In genomic region chr4:32351236-32351635, GRCm38 (mm10) we compare ENCODE assay signal across 9 mouse cellular contexts.
DNase-seq lines count a peak whose midpoint lies in the region; ATAC-seq lines count a peak whose summit lies in the region.
"Had no signal": no experiment of that assay in that cellular context is flagged by ENCODE, and none has a peak within 500 bp of the region (broad histone marks: within the 10 kb centered on the region; RNA-seq: fewer than 3 reads in every experiment).

No protein-coding gene starts in this region.

- no peak overlapping the region; the same call in 1 of the 2 replicates for H3K27ac ChIP-seq in kidney, embryonic 15.5 days
- H3K27ac ChIP-seq in heart, embryonic 15.5 days = peak overlapping the region; percentile 46
- peak overlapping the region; percentile 47; the same call in 1 of the 2 replicates for H3K27ac ChIP-seq in midbrain, embryonic 12.5 days (replicated peaks)
- H3K27ac ChIP-seq: liver, embryonic 14.5 days had no signal

- no peak; the same call in 1 of the 2 replicates for ATAC-seq in kidney, embryonic 15.5 days (replicated peaks; ENCODE audit: low FRiP score)
- peak; percentile 69 for ATAC-seq in activated CD4-positive, CD25-positive, alpha-beta regulatory T cell, adult 4 months
- peak; percentile 49 for ATAC-seq in heart, embryonic 15.5 days (replicated peaks; ENCODE audit: insufficient number of reproducible peaks, insufficient read depth, low FRiP score, low read depth)
- peak; percentile 81 for ATAC-seq in midbrain, embryonic 12.5 days (ENCODE audit: low FRiP score, low read depth)

- H3K4me2 ChIP-seq in kidney, embryonic 15.5 days = 0 out of 2 replicates have a peak overlapping the region, but pooled peaks have one; percentile 10
- peak overlapping the region; percentile 19; the same call in 1 of the 2 replicates for H3K4me2 ChIP-seq in heart, embryonic 15.5 days
- peak overlapping the region; percentile 33 for H3K4me2 ChIP-seq in midbrain, embryonic 12.5 days (replicated peaks)

- H3K9me3 ChIP-seq in kidney, embryonic 15.5 days (replicated peaks) = no peaks in the 10 kb centered on the region
- H3K9me3 ChIP-seq in heart, embryonic 15.5 days (replicated peaks) = no peaks in the 10 kb centered on the region
- H3K9me3 ChIP-seq in midbrain, embryonic 12.5 days = no peaks in the 10 kb centered on the region

- H3K36me3 ChIP-seq in kidney, embryonic 15.5 days = no peaks in the 10 kb centered on the region
- H3K36me3 ChIP-seq in heart, embryonic 15.5 days = no peaks in the 10 kb centered on the region
- H3K36me3 ChIP-seq in midbrain, embryonic 12.5 days = no peaks in the 10 kb centered on the region

- H3K4me3 ChIP-seq in kidney, embryonic 15.5 days (replicated peaks) = no peak overlapping the region
- no peak overlapping the region for H3K4me3 ChIP-seq in heart, embryonic 15.5 days
- no peak overlapping the region for H3K4me3 ChIP-seq in midbrain, embryonic 12.5 days

- 28% methylated on average over 10 of the region's 10 CpGs for WGBS in kidney, embryonic 15.5 days
- 36% methylated on average over 10 of the region's 10 CpGs for whole genome bisulfite sequencing in heart, embryonic 15.5 days
- 5% methylated on average over 10 of the region's 10 CpGs for WGBS in midbrain, embryonic 12.5 days

- H3K27me3 ChIP-seq in kidney, embryonic 15.5 days = no peaks in the 10 kb centered on the region
- no peaks in the 10 kb centered on the region for H3K27me3 ChIP-seq in heart, embryonic 15.5 days
- H3K27me3 ChIP-seq in midbrain, embryonic 12.5 days = no peaks in the 10 kb centered on the region

- no peak overlapping the region for H3K9ac ChIP-seq in kidney, embryonic 15.5 days
- H3K9ac ChIP-seq in heart, embryonic 15.5 days = no peak overlapping the region
- H3K9ac ChIP-seq in midbrain, embryonic 12.5 days (replicated peaks) = no peak overlapping the region; the same call in 1 of the 2 replicates
- H3K9ac ChIP-seq: liver, embryonic 14.5 days had no signal

- DNase-seq in kidney, postnatal 36 days = no peak
- DNase-seq in kidney, adult 8-10 months = no peak
- DNase-seq in cerebellum, adult 18-20 months = no peak
- DNase-seq in cerebellum, postnatal 10 days = no peak

- peaks cover 18% of the 10 kb centered on the region for H3K4me1 ChIP-seq in kidney, embryonic 15.5 days
- H3K4me1 ChIP-seq in heart, embryonic 15.5 days (replicated peaks) = peaks cover 26% of the 10 kb centered on the region
- peaks cover 30% of the 10 kb centered on the region for H3K4me1 ChIP-seq in midbrain, embryonic 12.5 days
